Mouse (Mus musculus) left cerebral cortex, adult 2 months (tissue): ENCODE results near the gene Usp30. TPM values are rescaled to one million over a fixed set of nuclear protein-coding genes. Genes with fewer than 3 reads are reported as not detected.
A peak's percentile ranks its signal among the peaks of the same experiment; 100 is the strongest.

Experiments used
- DNase-seq, 2 experiments: peaks; one replicate each; pipeline ENCODE4 v3.0.0; 2021 to 2022; ENCODE audit warnings: low spot score in 2 of 2, mixed read lengths in 1 of 2; ENCODE audit errors: extremely low spot score in 1 of 2
- H3K27ac ChIP-seq: fragments of 200-600 bp; 2 replicates; pipeline ENCODE4 v1.8.1; 2022
- H3K4me3 ChIP-seq: fragments of 200-600 bp; 2 replicates; pipeline ENCODE4 v1.8.1; 2022
- CTCF ChIP-seq: fragments of 200-600 bp; IDR thresholded peaks from 2 replicates; pipeline ENCODE4 v1.8.1; 2022; ENCODE audit warnings: antibody characterized with exemption, mild to moderate bottlenecking, moderate library complexity
- intact Hi-C: fragments of 180-260 bp; cut with DNase I; formaldehyde crosslinking; loops from one replicate; pipeline ENCODE4 v1.15.1; 2025
- total RNA-seq, 2 experiments: library from RNA; stranded (reverse); gene quantifications; 2 replicates each; pipeline ENCODE4 v1.2.3; 2021

Gene Usp30
- total RNA-seq, 2 experiments from 2014 or later, result 39.4 to 42.1 TPM

DNA sequence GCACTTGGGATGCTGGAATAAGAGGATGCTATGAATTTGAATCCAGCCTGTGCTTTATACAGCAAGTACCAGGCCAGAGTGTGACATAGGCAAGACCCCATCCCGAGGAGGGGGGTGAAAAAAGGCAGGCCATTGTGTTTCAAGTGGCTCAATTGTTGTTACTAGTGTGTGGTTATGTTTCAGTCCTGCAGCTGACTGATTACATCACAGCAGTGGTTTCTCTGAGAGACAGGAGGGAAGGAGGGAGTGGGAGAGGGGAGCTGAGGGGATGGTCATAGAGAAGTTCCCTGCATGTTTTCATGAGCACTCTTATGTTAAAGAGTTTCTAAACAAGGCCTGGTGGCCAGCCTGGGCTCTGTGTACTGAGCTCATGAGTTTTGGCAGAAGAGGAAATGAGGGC is 37.5 kb downstream of the Usp30 start:
- intact Hi-C loops, result no loop called here
- Histone ChIP-seq H3K4me3 (no peak overlapping the region), H3K27ac (no peak overlapping the region; the same call in 1 of the 2 replicates)
- DNase-seq, result no peak
- no peak for TF ChIP-seq CTCF

DNA sequence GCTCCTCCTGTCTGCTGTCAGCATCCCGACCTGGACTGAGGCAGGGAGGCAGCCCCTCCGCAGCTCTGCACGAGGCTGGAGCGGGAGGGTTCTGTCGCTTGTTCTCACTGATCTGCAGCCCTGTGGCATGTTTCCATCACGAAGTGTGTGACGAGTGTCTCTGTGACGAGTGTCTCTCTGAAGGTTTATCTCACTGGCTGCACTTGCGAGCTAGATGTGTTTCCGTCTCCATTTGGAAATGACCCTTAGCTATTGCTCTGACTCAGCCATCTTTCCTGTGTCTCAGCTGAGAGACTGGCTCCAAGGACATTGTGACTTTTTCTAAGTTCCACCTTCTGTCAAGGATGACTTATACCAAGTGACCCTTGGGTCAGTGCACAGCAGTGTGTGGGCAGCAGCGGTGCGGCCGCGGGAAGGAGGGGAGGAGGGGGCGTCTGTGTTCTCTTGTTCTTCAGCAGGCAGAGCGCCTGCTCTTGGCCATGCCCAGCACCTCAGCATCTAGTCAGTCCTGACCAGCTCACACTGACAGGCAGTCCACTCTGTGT is 41.2 kb downstream of the Usp30 start:
- no peak for DNase-seq
- intact Hi-C loops, result no loop called here
- no peak for TF ChIP-seq CTCF
- Histone ChIP-seq H3K27ac (no peak overlapping the region), H3K4me3 (no peak overlapping the region)

DNA sequence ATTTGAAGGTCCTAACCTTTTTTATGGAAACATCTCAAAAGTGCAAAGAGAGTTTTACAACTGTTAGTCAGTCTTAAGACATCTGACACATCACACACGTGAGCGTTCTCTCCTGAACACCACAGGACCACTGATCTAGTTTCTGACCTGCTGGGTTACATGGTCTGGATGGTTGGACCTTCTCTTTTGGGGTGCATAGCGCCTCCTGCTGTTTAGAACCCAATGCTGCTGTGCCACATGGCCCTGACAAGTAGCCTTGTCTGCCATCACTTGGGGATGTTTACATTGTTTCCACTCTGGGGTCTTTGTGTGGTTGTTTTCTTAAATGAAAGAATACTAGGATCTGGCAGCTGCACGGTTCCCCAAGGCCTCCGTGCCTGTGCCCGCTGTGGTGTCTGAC is 48.1 kb downstream of the Usp30 start:
- Histone ChIP-seq H3K4me3 (no peak overlapping the region), H3K27ac (no peak overlapping the region)
- intact Hi-C loops, result no loop called here
- peak; percentile 14 for TF ChIP-seq CTCF
- DNase-seq, result no peak

DNA sequence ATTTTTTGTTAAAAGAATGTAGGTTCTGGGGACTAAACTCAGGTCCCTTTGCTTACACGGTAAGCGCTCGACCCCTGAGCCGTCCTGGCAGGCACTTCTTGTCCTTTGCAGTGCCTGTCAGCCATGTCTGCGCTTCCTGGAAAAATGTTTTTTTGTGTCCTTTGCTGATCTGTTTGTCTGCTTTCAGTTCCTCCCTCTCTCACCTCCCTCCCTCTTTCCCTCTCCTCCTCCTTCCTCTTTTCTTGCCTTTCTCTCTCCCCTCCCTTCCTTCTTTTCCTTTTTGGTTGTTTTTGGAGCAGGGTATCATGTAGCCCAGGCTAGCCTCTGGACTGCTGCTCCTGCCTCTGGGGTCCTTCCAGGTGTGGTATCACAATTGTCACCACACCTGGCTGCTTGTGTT is 49.8 kb downstream of the Usp30 start:
- no peak for DNase-seq
- H3K27ac ChIP-seq, result no peak overlapping the region
- no peak for TF ChIP-seq CTCF
- H3K4me3 ChIP-seq, result no peak overlapping the region
- intact Hi-C loops, result no loop called here

DNA sequence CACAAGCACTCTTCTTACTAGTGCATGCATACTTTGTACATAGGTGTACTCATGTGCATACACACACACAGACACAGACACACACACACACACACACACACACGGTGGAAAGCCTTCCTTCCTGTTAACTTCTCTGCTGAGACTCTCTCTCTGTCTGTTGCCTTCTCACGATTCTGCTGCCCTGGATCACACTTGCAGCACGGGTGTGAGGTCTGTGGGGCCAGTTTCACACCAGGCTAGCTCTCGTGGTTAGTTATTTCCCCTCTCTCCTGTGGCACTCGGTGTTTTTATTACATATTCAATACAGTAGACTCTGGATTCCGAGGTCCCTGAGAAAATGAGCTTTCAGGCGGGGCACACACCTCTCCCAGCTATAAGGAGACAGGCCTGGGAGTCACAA is 51.3 kb downstream of the Usp30 start:
- intact Hi-C loops, result no loop called here
- Histone ChIP-seq H3K4me3 (no peak overlapping the region), H3K27ac (no peak overlapping the region)
- no peak for DNase-seq
- no peak for TF ChIP-seq CTCF

DNA sequence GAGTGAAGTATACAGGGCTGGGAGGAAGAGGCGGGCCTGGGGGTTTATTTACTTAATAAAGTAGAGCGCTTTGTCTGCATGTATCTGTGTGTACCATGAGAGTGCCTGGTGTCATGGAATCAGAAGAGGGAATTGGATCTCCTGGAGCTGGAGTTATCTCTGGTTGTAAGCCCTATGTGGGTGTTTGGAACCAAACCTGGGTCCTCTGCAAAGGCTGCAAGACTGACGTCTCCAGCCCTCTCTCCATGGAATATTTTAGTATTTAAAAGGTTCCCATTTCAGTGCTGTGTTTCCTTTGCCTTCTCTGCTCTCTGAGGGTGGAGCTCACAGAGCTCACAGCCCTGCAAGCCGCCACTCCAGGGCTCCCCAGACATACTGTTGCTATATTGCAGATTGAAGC is 54.5 kb downstream of the Usp30 start:
- Histone ChIP-seq H3K4me3 (no peak overlapping the region), H3K27ac (peak overlapping the region; percentile 28; the same call in 1 of the 2 replicates)
- DNase-seq, result no peak
- no peak for TF ChIP-seq CTCF
- intact Hi-C loops, result no loop called here

DNA sequence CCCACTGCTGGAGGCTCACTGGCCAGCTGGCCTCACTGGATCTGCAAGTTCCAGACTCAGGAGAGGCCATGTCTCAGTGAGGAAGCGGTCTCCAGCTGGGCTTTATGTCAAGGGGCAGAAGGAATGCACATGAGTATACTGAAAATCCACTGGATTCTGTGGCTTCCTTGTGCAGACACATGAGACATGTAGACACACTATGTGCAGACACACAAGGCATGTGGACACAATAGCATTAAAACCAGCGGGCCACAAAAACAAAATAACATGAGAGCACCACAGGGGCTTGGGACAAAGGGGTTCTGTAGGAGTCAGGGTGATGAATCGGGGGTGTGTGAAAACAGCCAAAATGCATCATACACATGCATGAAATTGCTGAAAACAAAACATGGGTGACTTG is 60.7 kb downstream of the Usp30 start:
- H3K4me3 ChIP-seq, result no peak overlapping the region
- no peak overlapping the region for H3K27ac ChIP-seq
- no peak for TF ChIP-seq CTCF
- intact Hi-C loops, result loop anchor here (5.0 kb wide), 1 partner anchor 34 kb away; the partner anchor contains the start of gene Svop
- no peak for DNase-seq

DNA sequence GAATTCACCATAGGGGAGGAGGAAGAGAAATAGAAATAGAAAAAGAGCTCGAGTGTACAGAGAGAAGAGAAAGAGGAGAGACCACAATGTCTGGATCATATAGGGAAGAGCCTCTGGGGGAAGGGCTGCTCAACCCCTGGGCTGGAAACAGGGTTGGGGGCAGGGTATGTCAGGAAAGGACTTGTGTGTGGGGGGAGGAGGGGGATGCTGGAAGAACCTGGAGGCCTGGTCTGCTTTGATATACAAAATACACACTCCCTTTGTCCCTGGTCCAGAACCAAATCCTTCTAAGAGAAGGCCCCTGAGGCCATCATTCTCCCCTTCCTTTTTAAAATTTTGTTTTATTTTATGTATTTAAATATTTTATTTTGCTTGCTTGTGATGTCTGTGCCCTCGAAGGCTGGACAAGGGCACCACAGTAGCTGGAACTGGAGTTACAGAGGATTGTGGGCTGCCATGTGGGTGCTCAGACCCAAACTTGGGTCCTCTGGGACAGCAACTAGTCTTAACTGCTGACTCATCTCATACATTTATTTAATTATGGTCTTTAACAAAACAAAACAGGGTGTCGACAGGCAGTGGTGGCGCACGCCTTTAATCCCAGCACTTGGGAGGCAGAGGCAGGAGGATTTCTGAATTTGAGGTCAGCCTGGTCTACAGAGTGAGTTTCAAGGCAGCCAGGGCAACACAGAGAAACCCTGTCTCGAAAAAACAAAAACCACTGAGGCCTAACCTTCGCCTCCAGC is 61.4 kb downstream of the Usp30 start:
- intact Hi-C loops, result loop anchor here (5.0 kb wide), 1 partner anchor 34 kb away; the partner anchor contains the start of gene Svop
- no peak for TF ChIP-seq CTCF
- H3K4me3 ChIP-seq, result no peak overlapping the region

DNA sequence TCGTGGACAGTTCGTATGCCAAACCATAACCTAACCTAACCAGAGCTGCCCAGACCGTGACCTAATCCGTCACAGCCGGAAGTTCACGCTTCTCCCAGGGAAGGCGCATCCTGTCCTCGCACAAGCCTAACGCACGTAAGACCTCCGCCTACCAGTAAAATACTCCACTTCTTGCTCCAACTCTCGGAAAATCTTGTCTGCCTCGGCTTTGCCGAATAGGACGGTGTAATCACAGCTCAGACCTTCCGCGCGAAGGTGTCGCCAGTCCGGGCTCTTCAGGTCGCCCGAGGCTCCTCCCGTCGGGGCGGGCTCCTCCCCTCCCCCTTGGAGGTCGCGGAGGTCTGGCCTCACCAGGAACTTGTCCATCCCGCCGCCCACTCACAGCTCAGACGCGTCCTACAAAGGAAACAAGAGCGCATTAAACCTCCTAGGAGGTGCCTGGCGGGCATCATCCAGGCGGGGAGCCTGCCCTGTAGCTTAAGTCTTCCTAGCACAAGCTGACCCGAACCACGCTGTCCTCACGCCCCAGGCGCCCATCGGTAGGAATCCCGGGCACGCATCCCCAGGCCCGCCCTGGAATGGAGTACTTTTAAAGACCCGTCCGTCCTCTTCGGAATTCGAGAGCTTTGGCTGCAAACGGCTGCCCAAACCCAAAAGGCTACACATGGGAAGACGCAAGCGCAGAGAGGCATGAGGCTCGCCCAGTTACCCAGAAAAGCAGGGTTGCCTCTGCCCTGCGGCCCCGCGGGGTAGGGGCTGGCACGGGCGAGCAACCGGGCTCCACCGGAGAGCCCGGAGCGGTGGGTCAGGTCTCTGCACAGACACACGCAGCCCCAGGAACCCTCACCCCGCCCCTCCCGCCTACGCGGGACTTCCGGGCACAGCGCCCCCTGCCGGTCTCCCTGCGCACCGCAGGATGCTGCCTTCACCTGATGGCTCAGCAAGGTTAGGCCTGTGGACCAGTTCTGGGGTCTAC is 62.4 kb downstream of the Usp30 start, which contains the start of gene Alkbh2:
Gene Alkbh2 (minus strand): TSS at position 845 of the 976 bp plus-strand sequence.
- Histone ChIP-seq H3K4me3 (peak within 1 kb of the TSS; percentile 86), H3K27ac (peak within 1 kb of the TSS; percentile 81)
- peak; percentile 69 to 84 for DNase-seq
- peak; percentile 100 for TF ChIP-seq CTCF
- intact Hi-C loops, result loop anchor here (5.0 kb wide), 1 partner anchor 35 kb away; the partner anchor contains the start of gene Svop

More for the DNA sequence above, 61.4 kb downstream of the Usp30 start:
- no peak for DNase-seq
- no peak overlapping the region for H3K27ac ChIP-seq

DNA sequence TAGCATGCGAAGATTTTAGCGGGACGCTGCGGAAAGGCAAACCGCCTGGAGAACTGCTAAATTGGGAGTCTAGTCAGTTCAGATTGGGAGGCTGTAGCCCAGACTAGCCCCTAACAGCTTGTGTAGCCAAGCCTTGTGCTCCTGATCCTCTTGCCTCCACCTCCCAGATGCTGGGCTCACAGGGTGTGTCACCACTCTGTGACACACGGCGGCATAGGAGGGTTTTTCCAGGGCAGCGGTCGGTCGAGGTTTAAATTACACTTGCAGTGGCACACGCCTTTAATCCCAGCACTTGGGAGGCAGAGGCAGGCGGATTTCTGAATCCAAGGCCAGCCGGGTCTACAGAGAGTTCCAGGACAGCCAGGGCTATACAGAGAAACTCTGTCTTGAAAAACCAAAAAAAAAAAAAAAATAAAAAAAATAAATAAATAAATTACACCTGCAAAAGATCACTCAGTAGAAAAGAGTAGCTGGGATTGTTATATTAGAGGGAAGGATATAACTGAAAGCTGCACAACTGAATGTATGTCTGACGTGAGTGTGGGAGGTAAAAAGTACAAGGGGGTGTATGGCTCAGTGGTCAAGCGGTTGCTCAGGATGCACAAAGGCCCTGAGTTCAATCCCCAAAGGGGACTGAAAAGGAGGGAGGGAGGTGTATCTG is 64.4 kb downstream of the Usp30 start:
- intact Hi-C loops, result loop anchor here (5.0 kb wide), 2 partner anchors 37 to 77 kb away; partner anchors contain the start of gene Svop
- no peak overlapping the region for H3K4me3 ChIP-seq

DNA sequence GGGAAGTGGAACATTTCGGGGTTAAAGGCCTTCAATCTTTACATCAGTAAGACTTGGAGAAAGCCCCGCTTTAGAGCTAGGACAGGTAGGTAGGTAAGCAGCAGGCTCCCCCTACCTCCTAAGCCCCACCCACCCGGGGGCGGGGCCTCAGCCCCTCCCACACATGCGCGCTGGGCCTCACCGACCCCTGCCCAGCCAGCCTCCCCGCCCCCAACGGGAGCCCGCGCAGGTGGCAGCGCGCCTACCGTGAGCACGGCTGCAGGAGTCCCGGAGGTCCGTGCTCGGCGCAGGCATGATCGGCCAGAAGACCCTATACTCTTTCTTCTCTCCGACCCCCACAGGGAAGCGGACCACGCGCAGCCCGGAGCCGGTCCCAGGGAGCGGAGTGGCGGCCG is 64.9 kb downstream of the Usp30 start, which contains the start of gene Ung:
Gene Ung (plus strand): TSS at position 176 of the 395 bp plus-strand sequence.
- Histone ChIP-seq H3K4me3 (peak within 1 kb of the TSS; percentile 76), H3K27ac (peak within 1 kb of the TSS; percentile 1; the same call in 1 of the 2 replicates)
- DNase-seq, result peak in 1 of 2 experiments; percentile 34
- intact Hi-C loops, result loop anchor here (5.0 kb wide), 1 partner anchor 78 kb away; no protein-coding TSS in a partner anchor
- no peak for TF ChIP-seq CTCF

More for the DNA sequence above, 64.4 kb downstream of the Usp30 start:
- no peak for DNase-seq
- no peak overlapping the region for H3K27ac ChIP-seq
- TF ChIP-seq CTCF, result no peak
